Mouse (Mus musculus) stomach, embryonic 16.5 days (tissue): ENCODE measurements around the gene Fxyd7. TPM values are rescaled to one million over a fixed set of nuclear protein-coding genes. Genes with fewer than 3 reads are reported as not detected.

Experiments
- ATAC-seq: fragments of 200-750 bp; cut with Nextera tagmentation; 2 replicates; pipeline ENCODE4 v1.8.0; 2017; ENCODE audit warnings: moderate number of reproducible peaks, moderate TSS enrichment; ENCODE audit not compliant: insufficient read depth, low FRiP score
- H3K27ac ChIP-seq: fragments of 300-500 bp; sonication (generic); 2 replicates; pipeline ENCODE4 v1.5.1; 2014; ENCODE audit warnings: low read length
- H3K27me3 ChIP-seq: fragments of 300-500 bp; sonication (generic); 2 replicates; pipeline ENCODE4 v1.6.1; 2014; ENCODE audit warnings: low read length, control low read depth, mixed read lengths; ENCODE audit not compliant: control insufficient read depth, insufficient read depth
- H3K36me3 ChIP-seq: fragments of 300-500 bp; sonication (generic); 2 replicates; pipeline ENCODE4 v1.6.1; 2014; ENCODE audit warnings: low read length; ENCODE audit not compliant: control insufficient read depth, insufficient read depth
- H3K4me1 ChIP-seq: fragments of 300-500 bp; sonication (generic); 2 replicates; pipeline ENCODE4 v1.6.1; 2014; ENCODE audit warnings: low read length, control low read depth, mixed read lengths; ENCODE audit not compliant: control insufficient read depth, insufficient read depth
- H3K4me2 ChIP-seq: fragments of 300-500 bp; sonication (generic); 2 replicates; pipeline ENCODE4 v1.6.1; 2014; ENCODE audit warnings: low read depth, low read length, mixed read lengths
- H3K4me3 ChIP-seq: fragments of 300-500 bp; sonication (generic); replicated peaks from 2 replicates; pipeline ENCODE4 v1.5.1; 2014; ENCODE audit warnings: mild to moderate bottlenecking, low read length
- H3K9ac ChIP-seq: fragments of 300-500 bp; sonication (generic); 2 replicates; pipeline ENCODE4 v1.6.1; 2014; ENCODE audit warnings: low read length
- H3K9me3 ChIP-seq: fragments of 300-500 bp; sonication (generic); replicated peaks from 2 replicates; pipeline ENCODE4 v1.6.1; 2016; ENCODE audit warnings: low read length, control low read depth; ENCODE audit not compliant: control insufficient read depth
- WGBS: fragments of 180-500 bp; shearing (Covaris S2); extraction: QIAGEN DNeasy Blood & Tissue Kit; methylation state at CpG from one replicate; pipeline ENCODE4 v1.1.7; 2014; 5-methylcytosine and 5-hydroxymethylcytosine counted together
- polyA plus RNA-seq: library from polyadenylated mRNA; unstranded; fragments of >200 nt; fragmentation: Nextera tagmentation; extraction: Ambion mirVana; gene quantifications from 2 replicates; pipeline ENCODE4 v1.2.1, GENCODE M21; 2015

The Fxyd7 gene
- polyA plus RNA-seq, 1 experiment from 2014 or later = 25.8 TPM

DNA sequence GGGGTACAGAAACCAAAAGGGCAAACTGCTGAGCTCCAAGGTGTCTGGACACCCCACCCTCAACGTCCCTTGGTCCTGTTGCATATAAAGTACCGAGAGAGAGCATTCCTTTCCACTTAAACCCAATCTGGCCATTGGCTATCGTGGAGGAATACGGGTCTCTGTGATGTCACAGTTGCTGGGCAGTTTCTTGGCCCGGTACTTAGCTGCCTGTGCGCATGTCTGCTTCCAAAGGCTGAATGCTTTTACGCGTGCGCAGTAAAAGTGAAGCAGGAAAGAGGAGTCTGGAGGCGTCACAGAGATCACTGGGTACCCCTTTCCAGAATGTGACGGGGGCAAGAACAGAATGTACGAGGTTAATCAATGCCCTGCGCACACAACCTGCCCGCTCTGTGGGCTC lies 18.2 kb upstream of the Fxyd7 start:
- Histone ChIP-seq H3K4me3 (no peak overlapping the region), H3K9me3 (no peaks in the 10 kb centered on the region), H3K9ac (no peak overlapping the region), H3K4me2 (no peak overlapping the region), H3K27me3 (no peaks in the 10 kb centered on the region), H3K36me3 (no peaks in the 10 kb centered on the region), H3K27ac (no peak overlapping the region), H3K4me1 (peaks cover 22% of the 10 kb centered on the region)
- 85% methylated on average over 14 of the region's 14 CpGs for WGBS
- ATAC-seq = no peak

- Histone ChIP-seq H3K4me1 (peaks cover 17% of the 10 kb centered on the region), H3K4me2 (no peak overlapping the region), H3K27ac (peak overlapping the region; percentile 66), H3K4me3 (no peak overlapping the region), H3K36me3 (no peaks in the 10 kb centered on the region), H3K9ac (peak overlapping the region; percentile 40), H3K9me3 (no peaks in the 10 kb centered on the region), H3K27me3 (no peaks in the 10 kb centered on the region)
- WGBS = 31% methylated on average over 5 of the region's 5 CpGs
- peak; percentile 46 for ATAC-seq
Measured at GRCm38 (mm10) chr7:31067836-31068235, 16.6 kb upstream of the Fxyd7 start.

DNA sequence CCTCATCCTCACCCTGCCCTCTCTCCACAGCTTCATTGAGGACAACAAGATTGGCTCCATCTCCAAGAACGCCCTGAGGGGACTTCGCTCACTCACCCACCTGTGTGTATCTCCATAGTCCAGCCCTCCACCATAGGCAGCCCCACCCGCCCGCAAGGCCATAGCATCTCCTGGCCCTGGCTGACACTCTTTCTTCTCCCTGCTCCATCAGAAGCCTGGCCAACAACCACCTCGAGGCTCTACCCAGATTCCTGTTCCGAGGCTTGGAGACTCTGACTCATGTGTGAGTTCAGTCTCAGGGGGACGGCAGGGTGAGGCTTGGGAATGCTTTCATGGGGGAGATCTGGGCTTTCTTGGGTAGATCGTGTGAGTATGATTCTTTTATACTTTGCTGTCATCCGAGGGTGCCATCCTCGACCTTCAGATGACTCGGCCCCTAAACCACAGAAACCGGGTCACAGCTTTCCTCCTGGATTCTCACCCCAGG lies 11.8 kb upstream of the Fxyd7 start:
- no peak overlapping the region for H3K4me2 ChIP-seq
- H3K27ac ChIP-seq = no peak overlapping the region
- no peak overlapping the region for H3K9ac ChIP-seq
- no peaks in the 10 kb centered on the region for H3K27me3 ChIP-seq
- H3K4me3 ChIP-seq = no peak overlapping the region
- 84% methylated on average over 12 of the region's 12 CpGs for WGBS
- H3K9me3 ChIP-seq = no peaks in the 10 kb centered on the region
- no peaks in the 10 kb centered on the region for H3K36me3 ChIP-seq
- ATAC-seq = no peak
- H3K4me1 ChIP-seq = peaks cover 7% of the 10 kb centered on the region; the same call in 1 of the 2 replicates

DNA sequence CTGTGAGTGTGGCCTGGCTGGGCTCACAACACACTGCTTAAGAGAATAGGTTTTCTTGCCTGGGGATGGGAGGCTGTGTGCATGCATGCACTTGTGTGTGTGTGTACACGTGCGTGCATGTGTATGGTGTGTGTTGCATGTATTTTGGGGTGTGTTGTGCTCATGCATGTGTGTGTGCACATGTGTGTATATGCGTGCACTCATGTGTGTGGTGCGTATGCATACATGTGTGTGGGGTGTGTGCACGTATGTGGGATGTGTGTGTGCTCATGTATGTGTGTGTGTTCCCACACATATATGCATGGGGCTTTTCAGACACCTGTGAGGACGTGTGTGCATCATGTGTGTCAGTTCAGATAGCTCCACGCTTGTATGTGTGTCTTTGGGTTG lies 9.3 kb upstream of the Fxyd7 start:
- H3K4me1 ChIP-seq = peaks cover 5% of the 10 kb centered on the region; the same call in 1 of the 2 replicates
- no peak overlapping the region for H3K4me3 ChIP-seq
- 88% methylated on average over 7 of the region's 7 CpGs for WGBS
- H3K4me2 ChIP-seq = no peak overlapping the region
- H3K27ac ChIP-seq = no peak overlapping the region
- ATAC-seq = no peak
- no peaks in the 10 kb centered on the region for H3K36me3 ChIP-seq
- H3K9ac ChIP-seq = no peak overlapping the region
- no peaks in the 10 kb centered on the region for H3K9me3 ChIP-seq
- H3K27me3 ChIP-seq = no peaks in the 10 kb centered on the region

DNA sequence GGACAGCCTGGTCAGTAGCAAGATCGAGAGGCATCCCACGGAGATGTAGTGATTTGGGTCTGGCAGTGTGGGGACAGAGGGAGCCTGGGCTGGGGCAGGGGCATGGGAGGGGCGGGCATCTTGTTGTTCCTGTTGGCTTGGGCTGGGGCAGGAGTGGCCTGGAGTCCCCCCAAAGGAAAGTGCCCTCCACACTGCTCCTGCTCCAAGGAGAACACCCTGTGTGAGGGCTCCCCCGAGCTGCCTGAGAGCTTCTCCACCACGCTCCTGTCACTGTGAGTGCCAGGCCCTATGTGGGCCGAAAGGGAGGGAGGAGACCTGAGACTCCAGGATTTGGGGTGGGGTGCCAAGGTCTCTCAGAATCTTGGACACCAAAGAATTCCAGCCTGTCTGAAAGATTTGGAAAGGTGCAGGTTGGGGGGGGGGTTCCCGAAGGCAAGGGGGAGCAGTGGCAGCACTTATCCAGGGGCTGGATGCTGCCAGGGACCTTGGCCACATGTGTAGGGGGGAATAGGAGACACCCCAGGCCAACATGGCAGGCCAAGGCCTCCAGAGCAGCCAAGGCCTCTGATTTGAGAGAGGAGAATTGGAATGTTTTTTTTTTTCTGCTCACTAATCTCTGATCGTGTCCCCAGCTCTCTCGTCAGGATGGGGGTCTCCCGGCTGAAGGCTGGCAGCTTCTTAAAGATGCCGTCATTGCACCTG lies 8.8 kb upstream of the Fxyd7 start:
- H3K4me2 ChIP-seq = no peak overlapping the region
- no peaks in the 10 kb centered on the region for H3K36me3 ChIP-seq
- WGBS = 72% methylated on average over 11 of the region's 11 CpGs
- peaks cover 5% of the 10 kb centered on the region; the same call in 1 of the 2 replicates for H3K4me1 ChIP-seq
- no peak overlapping the region for H3K27ac ChIP-seq
- H3K27me3 ChIP-seq = no peaks in the 10 kb centered on the region
- ATAC-seq = no peak
- H3K9me3 ChIP-seq = no peaks in the 10 kb centered on the region
- peak overlapping the region; percentile 26; the same call in 1 of the 2 replicates for H3K9ac ChIP-seq
- H3K4me3 ChIP-seq = no peak overlapping the region

GRCm38 (mm10) chr7:31059108-31059507 lies 7.8 kb upstream of the Fxyd7 start, which contains the start of gene Lgi4:
Gene Lgi4 (plus strand): TSS chr7:31059342.
- H3K27me3 ChIP-seq = no peaks in the 10 kb centered on the region
- H3K36me3 ChIP-seq = no peaks in the 10 kb centered on the region
- no peak within 1 kb of the TSS for H3K4me3 ChIP-seq
- 4% methylated on average over 2 of the region's 2 CpGs for WGBS
- peak; percentile 41 for ATAC-seq
- no peak within 1 kb of the TSS for H3K27ac ChIP-seq
- H3K4me1 ChIP-seq = peaks cover 10% of the 10 kb centered on the region; the same call in 1 of the 2 replicates
- no peak within 1 kb of the TSS for H3K4me2 ChIP-seq
- peak within 1 kb of the TSS; percentile 26; the same call in 1 of the 2 replicates for H3K9ac ChIP-seq
- H3K9me3 ChIP-seq = no peaks in the 10 kb centered on the region

DNA sequence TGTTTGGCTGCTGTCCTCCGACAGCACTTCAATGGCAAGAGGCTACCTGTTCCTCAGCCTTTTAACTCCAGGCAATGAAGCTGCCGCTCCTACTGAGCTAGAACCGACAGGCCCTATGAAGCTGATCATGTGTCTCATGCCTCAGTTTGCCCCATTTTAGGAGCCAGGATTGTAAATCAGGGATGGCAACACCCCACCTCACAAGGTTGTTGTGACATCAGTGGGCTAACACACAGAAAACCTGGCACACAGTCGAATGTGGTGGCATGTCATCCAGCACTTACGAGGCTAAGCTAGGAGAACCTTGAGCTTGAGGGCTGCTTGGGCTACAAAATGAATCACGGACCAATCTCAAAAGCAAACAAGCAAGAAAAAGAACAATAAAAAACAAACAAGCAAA lies 6.9 kb upstream of the Fxyd7 start:
- Histone ChIP-seq H3K9me3 (no peaks in the 10 kb centered on the region), H3K36me3 (no peaks in the 10 kb centered on the region), H3K27me3 (peaks cover 5% of the 10 kb centered on the region), H3K4me1 (peaks cover 11% of the 10 kb centered on the region; the same call in 1 of the 2 replicates), H3K4me3 (no peak overlapping the region), H3K27ac (no peak overlapping the region), H3K9ac (no peak overlapping the region), H3K4me2 (no peak overlapping the region)
- WGBS = 86% methylated on average over 6 of the region's 6 CpGs
- ATAC-seq = no peak

DNA sequence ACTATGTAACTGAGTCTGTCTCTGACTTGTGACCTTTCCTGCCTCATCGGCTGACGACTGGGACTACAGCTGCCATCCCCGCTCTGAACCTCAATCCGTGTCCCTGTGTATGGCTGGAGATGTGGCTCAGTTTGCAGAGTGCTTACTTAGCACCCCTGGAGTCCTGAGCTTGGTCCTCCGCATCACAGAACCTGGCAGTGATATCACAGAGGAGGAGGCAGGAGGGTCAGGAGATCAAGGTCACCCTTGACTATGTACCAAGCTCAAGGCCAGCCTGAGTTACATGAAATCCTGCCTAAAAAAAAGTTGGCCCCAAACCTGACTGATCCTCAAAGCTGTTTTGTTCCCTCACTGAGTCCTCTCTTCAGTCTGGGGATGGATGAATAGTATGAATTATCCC lies 6.5 kb upstream of the Fxyd7 start:
- Histone ChIP-seq H3K4me2 (no peak overlapping the region), H3K4me3 (no peak overlapping the region), H3K27me3 (peaks cover 10% of the 10 kb centered on the region), H3K27ac (no peak overlapping the region), H3K4me1 (peaks cover 16% of the 10 kb centered on the region), H3K36me3 (no peaks in the 10 kb centered on the region), H3K9ac (no peak overlapping the region), H3K9me3 (no peaks in the 10 kb centered on the region)
- WGBS = 67% methylated on average over 5 of the region's 5 CpGs
- ATAC-seq = no peak

DNA sequence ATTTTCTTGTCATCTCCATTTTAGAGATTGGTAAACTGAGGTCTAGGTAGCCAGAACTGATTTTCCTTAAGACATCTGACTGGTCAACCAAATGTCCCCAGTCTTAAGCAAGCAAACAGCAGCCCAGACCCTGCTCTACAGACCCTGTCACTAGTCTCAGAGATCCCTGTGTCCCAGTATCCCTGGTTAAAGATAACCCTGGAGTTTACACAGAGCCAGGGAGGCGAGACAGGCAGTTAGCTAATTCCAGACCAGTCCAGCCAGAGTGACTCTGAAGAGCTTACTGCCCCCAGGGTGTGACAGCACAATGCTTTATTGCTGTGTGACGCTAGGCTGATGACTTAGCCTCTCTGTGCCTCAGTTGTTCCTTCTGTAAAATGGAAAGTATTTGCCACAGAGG lies 5.8 kb upstream of the Fxyd7 start, which contains the start of gene Fxyd1:
TSS of gene Fxyd1 (minus strand) at position 129 of the 400 bp plus-strand sequence.
- Histone ChIP-seq H3K4me1 (peaks cover 21% of the 10 kb centered on the region), H3K9me3 (no peaks in the 10 kb centered on the region), H3K36me3 (no peaks in the 10 kb centered on the region), H3K4me3 (no peak within 1 kb of the TSS), H3K27me3 (peaks cover 16% of the 10 kb centered on the region), H3K9ac (no peak within 1 kb of the TSS), H3K4me2 (peak within 1 kb of the TSS; percentile 53; the same call in 1 of the 2 replicates), H3K27ac (peak within 1 kb of the TSS; percentile 48; the same call in 1 of the 2 replicates)
- ATAC-seq = no peak
- WGBS = 77% methylated on average over 2 of the region's 2 CpGs
